Mouse (Mus musculus): Measurements from ENCODE around the gene Zfp239. TPM values are rescaled to one million over a fixed set of nuclear protein-coding genes. Genes with fewer than 3 reads are reported as not detected.

Gene Zfp239
- total and polyA plus RNA-seq, 2 experiments from 2014 or later: 13.6 to 22.1 TPM

- no peak for DNase-seq (ENCODE audit: low spot score)
- H3K9me3 ChIP-seq (ENCODE audit: low read length): no peaks in the 10 kb centered on the region
- no peaks in the 10 kb centered on the region; the same call in 1 of the 2 replicates for H3K36me3 ChIP-seq (ENCODE audit: insufficient read depth, low read length)
- no peak overlapping the region for H3K27ac ChIP-seq
- no peak for TF ChIP-seq CTCF (IDR thresholded peaks at IDR 0.05; ENCODE audit: low read depth)
- WGBS: 97% methylated on average over 3 of the region's 3 CpGs
- no peak overlapping the region for H3K9ac ChIP-seq (replicated peaks; ENCODE audit: low read length)
- no peak overlapping the region for H3K4me3 ChIP-seq (ENCODE audit: low read length)
- ATAC-seq: no peak
- H3K4me2 ChIP-seq (ENCODE audit: low read depth, low read length): no peak overlapping the region
- H3K27me3 ChIP-seq (ENCODE audit: insufficient read depth, low read length): no peaks in the 10 kb centered on the region
- H3K4me1 ChIP-seq (ENCODE audit: insufficient read depth, low read length): peaks cover 4% of the 10 kb centered on the region; the same call in 1 of the 2 replicates
Observed at GRCm38 (mm10) chr6:117922041-117922440, 60.1 kb downstream of the Zfp239 start.

Other genes with a start within 250 kb of the Zfp239 start
- 110 and 122 TPM in 2 replicates for gene Zfp637, start 20.9 kb upstream of the Zfp239 start, total RNA-seq (2014; rRNA removed)
- 107 and 109 TPM in 2 replicates for gene Zfp637, start 20.9 kb upstream of the Zfp239 start, polyA plus RNA-seq (2015; fragmentation: Nextera tagmentation; extraction: Ambion mirVana)
- gene Hnrnpf, start 38.2 kb downstream of the Zfp239 start, total RNA-seq (2014; rRNA removed): 152 and 160 TPM in 2 replicates
- gene Hnrnpf, start 38.2 kb downstream of the Zfp239 start, polyA plus RNA-seq (2015; fragmentation: Nextera tagmentation; extraction: Ambion mirVana): 230 and 234 TPM in 2 replicates
- not detected in 2 replicates for gene Fxyd4, start 75.6 kb downstream of the Zfp239 start, total RNA-seq (2014; rRNA removed)
- 0.91 and 1.1 TPM in 2 replicates for gene Fxyd4, start 75.6 kb downstream of the Zfp239 start, polyA plus RNA-seq (2015; fragmentation: Nextera tagmentation; extraction: Ambion mirVana)
- 12.5 and 14.3 TPM in 2 replicates for gene Rasgef1a, start 149.3 kb downstream of the Zfp239 start, total RNA-seq (2014; rRNA removed)
- 6.5 and 7.0 TPM in 2 replicates for gene Rasgef1a, start 149.3 kb downstream of the Zfp239 start, polyA plus RNA-seq (2015; fragmentation: Nextera tagmentation; extraction: Ambion mirVana)